Mouse (Mus musculus): ENCODE measurements around the gene Commd3. TPM values are rescaled to one million over a fixed set of nuclear protein-coding genes. Genes with fewer than 3 reads are reported as not detected.

The Commd3 gene
- polyA plus RNA-seq (2012; rRNA removed) = 61.3 and 62.0 TPM in 2 replicates

DNA sequence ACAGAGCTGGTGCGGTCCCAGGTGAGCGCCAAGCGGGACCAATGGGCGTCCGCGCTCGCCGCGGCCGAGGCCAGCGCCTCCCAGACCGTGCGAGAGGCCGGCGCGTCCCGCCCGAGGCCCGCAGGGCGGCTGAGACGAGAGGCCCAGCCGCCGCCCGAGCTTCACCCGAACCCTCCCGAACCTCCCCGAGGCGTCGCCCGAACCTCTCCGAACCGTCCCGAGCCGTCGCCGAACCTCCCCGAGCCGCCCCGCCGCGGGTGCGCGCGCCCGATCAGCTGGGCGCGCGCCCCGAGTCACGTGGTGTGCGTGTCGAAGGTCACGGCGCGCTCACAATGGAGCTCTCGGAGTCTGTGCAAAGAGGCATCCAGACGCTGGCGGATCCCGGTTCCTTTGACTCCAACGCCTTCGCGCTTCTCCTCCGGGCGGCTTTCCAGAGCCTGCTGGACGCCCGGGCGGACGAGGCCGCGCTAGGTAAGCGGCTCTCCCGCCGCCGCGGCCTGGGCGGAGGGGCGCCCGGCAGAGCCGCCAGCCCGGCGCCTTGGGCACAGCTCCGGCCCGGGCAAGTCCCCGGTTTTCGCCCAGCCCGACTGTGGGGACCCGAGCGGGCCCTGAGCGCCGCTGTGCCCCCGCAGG, at the start of gene Commd3:
TSS of gene Commd3 (plus strand) at position 252 of the 633 bp plus-strand sequence.
- DNase-seq (ENCODE audit: low read depth) = no peak

DNA sequence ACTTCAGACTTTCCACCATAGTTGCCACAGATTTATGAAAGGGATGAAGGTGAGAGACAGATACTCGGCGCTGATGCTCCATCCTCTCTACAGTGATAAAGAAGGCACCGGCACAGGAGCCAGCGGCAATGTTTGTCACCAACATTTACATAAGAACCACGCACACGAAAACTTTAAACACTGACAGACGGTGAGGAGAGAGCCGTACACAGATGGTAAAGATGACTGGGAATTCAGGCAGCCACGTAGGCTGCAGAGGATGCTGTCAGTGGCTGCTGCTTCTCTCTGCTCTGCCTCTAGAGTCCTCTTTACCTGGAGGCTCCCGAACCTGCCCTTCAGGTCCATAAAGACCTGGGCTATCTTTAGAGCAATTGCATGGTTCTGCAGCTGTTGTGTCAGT, 49.0 kb upstream of the Commd3 start:
- DNase-seq (ENCODE audit: low read depth) = no peak

DNA sequence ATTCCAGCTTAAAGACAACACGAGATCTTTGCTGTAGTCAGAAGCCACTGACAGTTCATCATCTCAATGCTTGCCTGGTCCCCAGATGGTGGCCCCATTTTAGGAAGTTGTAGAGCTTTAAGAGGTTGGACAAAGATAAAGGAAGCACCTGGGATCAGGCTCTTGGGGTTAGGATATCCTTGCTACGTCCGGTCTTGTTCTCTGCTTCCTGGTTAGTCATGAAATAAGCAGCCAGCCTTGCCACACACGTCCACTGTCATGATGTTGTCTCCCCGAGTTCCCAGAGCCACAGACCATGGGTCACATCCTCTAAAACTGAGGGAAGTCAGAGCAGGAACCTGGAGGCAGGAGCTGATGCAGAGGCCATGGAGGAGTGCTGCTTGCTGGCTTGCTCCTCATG, 41.6 kb upstream of the Commd3 start:
- DNase-seq (ENCODE audit: low read depth) = no peak

DNA sequence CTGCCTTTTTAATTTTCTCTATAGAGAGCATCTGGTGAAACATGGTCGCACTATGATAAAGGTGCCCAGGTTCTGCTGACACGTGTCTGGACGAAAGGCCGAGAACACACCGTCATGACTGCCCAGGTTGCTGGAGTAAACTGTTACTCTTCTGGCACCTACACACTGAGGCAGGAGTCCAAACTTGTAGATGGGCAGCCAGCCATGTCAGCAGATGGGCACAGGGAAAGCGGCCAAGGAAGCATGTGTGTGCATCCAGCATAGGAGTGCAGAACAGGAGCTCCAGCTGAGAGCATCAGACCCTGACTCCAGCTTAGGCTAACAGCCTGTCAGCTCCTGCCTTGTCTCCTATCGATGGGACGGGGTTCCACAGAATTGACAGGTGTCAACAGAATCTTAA, 37.1 kb upstream of the Commd3 start:
- DNase-seq (ENCODE audit: low read depth) = peak; percentile 38

DNA sequence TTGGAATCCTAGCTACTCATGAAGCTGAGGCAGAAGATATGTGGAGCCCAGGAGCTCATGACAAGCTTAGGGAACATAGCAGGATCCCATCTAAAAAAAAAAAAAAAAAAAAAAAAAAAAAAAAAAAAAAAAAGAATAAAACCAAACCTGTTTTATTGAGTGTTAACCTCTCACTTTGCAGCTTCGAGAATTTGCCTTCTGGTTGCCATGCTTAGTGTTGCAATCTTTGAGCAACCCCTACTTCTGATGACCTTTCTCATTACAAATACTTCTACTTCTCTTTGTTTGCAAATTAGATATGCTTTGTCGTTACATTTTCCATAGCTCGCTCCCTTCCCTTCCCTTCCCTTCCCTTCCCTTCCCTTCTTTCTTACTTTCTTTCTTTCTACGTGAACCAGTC, 23.6 kb upstream of the Commd3 start:
- DNase-seq (ENCODE audit: low read depth) = no peak

DNA sequence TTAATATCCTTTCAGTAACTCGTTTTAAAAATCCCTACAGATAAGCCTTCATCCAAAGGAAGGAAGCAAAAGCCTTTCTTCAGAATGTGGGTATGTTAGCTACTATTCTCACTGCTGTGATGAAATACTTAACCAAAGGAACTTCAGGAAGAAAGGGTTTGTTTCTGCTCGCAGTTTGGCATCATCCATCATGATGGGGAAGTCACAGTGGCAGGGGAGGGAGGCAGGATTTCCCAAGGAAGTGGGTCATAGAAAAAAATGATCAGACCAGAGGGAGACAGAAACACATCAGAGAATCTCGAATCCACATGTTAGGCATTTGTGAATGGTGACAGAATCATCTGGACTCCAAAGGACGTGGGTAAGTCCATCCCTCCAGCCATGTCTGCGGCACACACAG, 17.4 kb upstream of the Commd3 start:
- no peak for DNase-seq (ENCODE audit: low read depth)

DNA sequence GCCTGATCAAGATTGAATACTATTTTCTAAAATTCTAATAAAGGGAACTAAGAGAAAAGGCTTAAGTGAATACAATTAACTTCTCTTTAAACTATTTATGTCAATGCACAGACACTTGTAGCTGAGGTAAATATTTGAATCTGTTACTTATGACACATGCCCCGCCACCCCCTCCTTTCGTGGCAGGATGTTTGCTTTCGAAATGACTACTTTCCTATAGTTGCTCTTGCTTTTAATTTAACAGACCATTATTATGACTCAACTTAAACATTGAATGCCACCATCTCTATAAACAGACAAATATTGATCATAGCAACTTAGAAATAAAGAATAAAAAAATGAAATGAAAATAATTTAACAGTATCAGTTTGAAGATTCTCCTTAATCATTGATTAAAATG, 8.2 kb upstream of the Commd3 start:
- no peak for DNase-seq (ENCODE audit: low read depth)

DNA sequence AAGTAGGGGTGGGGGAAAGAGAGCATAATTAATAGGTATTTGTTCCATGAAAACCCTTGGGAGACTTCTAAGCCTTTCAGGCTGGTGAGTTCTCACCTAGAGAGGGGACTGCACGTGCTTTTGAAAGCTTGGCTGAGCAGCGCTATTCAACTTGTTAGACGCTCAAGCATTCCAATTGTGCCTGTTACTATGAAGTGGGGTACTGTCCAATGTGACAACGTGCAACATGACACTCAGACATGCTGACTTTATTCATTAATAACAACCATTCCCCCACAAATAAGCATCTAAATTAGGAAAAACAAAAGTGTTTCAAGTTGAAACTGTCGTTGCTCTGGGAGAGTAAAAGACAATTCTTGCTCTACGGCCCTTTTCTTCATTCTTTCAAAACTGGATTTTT, 1.1 kb upstream of the Commd3 start:
- DNase-seq (ENCODE audit: low read depth) = no peak

DNA sequence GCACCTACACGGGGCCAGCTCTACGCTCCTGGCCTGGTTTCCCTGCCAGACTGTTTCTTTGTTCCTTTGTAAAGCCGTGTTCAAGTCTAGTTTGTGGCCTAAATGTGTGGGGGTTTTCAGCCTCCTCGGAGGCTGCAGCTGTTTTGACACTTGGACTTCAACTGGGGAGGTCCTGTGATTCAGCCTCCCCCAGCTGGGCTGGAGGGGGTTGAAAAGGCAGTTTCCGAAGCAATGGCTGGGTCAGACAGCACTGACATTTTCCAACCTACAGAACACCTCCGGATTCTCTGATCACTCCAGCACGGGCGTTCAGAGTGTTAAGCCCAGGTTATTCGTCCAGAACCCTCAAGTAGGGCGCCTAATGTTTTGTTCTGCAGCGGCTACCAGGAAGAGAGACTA, 581 bp downstream of the Commd3 start:
- DNase-seq (ENCODE audit: low read depth) = no peak

DNA sequence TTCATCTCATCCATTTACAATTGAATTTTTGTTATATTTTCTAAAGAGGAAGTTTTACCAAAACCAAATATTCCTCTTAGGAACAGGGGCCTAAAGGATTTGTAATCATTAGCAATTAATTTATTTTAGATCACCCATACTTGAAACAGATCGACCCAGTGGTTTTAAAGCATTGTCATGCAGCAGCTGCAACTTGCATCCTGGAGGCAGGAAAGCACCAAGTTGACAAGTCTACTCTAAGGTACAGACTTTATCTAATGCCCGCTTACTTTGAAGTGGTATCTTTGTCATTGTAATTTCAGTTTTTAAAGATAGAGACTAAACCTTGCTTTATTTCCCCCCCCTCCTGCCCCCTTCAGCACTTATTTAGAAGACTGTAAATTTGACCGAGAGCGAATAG, 1.6 kb downstream of the Commd3 start:
- no peak for DNase-seq (ENCODE audit: low read depth)

DNA sequence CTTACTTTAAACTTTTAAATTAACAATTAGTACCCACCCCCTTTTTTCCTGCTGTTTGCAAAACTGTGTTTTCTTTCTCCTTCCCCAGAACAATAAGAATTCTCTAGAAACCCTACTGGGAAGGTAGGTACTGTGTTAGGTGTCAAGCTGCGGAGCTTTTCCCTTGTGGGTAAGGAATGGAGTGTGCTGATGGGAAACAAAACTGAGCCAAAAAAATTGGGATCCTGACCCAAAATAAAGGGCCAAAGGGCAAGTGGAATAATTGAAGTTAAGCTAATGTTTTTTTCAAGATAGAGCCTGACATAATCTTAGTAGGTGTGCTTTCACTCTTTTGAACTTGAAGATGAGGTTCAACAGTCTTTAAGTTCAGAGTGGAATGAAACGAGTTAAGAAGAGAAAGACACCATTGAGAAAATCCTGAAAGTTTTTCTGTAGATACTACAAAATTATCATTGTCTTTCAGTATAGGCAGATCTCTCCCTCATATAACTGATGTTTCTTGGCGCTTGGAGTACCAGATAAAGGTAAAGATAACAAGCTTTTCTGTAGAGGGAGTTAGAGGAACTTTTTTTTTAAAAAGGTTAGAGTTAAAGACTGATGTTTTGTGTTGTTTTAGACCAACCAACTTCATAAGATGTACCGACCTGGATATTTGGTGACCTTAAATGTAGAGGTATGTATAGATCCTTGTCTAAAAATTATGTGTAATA, 2.2 kb downstream of the Commd3 start:
- DNase-seq (ENCODE audit: low read depth) = no peak

DNA sequence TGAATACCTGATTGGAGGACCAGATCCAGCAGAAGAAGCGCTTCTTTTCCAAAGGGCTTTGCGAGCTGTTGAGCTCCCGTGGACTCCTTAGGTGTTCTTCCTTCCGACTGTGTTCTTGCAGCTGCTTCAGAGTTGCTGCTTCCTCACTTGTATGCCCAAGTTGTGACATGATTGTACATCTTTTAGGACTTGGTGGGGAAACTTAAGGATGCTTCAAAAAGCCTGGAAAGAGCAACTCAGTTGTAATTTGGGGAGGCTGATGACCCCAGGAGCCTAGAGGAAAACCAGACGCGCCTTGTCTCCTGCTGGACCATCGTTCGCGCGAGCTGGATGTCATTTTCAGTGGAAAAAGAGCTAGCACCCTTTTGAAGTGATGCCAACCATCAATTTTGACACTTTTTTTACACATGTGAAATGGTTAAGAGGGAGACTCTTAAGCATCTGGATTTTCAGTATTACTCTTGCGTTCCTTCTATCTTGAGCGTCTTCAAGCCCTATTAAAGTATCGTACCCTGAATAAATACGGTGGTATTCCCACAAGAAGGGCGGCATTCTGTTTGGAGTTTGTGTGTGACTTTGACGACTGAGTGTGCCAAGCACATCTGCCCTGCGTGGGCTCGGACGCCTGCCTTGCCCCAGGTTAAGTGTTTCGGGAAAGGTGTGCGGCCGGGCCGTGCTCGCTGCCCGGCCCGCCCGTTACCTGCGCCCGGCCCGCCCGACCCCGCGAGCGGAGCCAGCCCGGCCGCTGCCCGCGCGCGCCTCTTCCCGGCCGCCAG, 3.7 kb downstream of the Commd3 start:
- DNase-seq (ENCODE audit: low read depth) = no peak

DNA sequence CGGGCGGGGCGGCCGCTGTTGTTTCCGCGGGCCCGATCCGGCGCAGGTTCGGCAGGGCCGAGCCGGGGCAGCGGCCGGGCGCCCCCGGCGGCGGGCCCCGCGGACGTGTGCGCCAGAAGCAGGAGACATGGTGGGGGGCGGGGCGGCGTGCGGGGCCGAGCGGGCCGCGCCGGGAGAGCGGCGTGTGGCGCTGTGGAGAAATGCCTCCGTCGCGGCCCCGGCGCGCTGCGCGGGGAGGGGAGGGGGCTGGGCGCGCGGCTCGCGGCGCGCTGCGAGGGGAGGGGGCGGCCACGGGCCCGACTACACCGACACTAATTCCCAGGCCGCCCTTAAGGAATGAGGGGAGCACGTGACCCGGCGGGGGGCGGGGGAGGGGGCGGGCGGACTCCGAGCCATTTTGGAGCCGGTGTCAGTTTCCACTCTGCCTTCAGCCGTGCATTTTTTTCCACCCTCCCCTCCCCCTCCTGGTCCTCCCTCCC, 4.3 kb downstream of the Commd3 start:
- DNase-seq (ENCODE audit: low read depth) = no peak

DNA sequence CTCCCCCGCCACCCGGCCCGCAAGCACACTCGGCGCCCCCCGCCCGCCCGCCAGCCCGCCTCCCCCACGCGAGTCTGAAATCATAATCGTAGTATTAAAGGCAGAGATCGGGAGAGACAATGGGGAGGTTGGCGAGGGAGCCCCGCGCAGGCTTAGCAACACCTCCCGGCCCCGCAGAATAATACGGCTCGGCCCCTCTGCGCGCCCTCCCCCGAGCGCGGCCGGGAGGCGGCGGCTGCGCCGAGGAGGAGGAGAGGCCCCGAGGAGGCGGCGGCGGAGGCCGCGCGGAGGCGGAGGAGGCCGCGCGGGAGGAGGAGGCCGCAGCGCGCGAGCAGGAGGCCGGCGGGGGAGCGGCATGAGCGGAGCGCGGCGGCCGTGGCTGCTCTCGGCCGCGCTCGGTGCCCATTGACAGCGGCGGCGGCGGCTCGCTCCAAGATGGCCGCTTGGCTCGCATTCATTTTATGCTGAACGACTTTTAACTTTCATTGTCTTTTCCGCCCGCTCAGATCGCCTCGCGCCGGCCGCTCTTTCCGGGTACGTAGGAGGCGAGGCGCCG, 4.8 kb downstream of the Commd3 start, which contains the start of gene Bmi1:
TSS of gene Bmi1 (plus strand) at position 83 of the 556 bp plus-strand sequence.
- DNase-seq (ENCODE audit: low read depth) = no peak

DNA sequence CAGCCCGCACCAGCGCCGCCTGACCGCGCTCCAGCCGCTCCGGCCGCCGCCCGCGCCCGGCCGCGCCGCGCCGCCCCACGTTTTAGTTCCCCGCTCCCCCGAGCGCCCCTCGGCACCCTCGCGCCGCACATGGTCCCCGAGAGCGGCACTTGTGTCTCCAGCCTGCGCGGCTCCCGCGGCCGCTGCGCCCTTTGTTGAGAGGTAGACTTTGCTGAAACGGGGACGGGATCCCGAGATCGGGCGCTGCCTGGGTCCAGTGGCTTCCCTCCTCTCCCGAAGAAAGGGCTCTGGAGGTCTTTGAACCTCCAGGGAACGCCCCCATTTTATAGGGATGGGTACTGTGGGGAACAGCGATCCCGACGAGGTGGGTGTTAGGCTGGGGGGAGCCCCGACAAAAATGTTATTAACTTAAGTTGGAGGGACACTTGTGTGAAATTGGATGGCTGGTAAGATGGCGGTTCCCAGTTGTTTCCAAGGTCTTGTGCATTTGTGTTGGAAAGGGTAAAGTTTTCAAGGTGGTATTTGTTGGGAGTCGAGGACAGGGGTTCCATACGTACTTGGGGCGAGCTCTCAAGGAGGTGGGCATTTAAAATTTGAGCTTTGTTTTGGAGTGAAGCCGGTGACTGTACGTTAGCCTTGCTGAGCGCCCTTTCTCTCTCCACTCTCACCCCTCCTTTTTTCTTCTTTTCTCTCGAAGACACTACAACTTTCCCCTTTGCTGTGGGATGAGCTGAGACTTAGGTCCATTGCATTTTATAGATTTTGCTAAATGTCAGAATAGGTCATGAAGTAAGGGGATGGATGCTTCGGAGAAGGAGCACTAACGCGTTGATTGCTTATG, 5.7 kb downstream of the Commd3 start:
- DNase-seq (ENCODE audit: low read depth) = no peak

DNA sequence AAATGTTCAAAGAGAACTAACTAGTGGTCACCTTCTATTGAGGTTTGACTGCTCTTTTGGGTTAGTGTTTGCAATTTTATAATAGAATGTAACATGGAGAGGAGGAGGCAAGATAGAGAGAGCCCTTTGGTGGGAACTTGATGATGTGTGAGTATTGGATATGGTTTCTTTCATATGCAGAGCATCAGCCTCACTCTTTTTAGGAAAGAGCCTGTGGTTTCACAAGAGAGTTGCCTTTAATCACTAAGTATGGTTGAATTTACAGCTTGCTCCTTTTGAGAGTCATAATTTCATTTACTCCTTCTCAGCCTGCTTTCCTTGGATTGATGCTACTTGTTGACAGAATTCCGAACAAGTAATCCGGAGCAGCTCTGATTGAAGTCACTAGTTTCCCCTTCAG, 7.5 kb downstream of the Commd3 start:
- DNase-seq (ENCODE audit: low read depth) = no peak

DNA sequence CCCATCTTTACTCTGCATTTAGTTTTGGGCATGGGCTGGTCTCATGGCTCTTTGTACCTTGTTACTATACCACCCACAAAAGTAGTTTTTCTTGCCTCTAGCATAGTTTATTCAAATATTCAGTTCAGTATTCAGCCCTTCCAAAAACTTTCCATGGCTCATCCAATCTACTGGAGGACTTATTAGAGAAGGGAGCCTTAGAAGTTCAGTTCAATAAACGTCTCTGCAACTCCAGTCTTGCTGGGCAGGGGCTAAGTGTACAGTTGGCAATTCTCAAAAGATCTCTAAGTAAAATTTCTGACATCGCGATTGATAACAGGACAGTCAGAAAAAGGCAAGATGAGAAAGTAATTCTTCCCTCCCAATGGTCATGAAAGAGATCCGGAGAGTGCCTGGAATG, 8.3 kb downstream of the Commd3 start:
- DNase-seq (ENCODE audit: low read depth) = no peak

DNA sequence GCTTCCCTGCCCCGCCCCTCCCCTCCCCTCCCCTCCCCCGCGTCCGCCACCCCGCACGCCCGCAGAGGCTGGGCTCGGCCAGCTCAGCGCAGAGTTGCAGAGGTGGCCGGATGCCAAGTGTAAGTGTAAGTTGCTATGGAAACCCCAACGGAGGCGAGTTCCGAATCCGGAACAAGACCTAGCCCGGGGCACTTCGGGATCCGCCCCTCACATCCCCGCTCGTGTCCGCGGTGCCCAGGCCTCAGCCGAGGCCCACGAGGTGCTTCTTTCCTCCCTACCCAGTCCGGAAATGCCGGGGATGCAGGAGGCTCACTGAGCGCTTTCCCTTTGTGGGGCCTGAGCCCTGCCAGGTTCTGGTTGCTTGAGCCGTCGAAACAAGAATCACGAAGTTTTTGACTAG, 8.8 kb downstream of the Commd3 start:
- DNase-seq (ENCODE audit: low read depth) = no peak

DNA sequence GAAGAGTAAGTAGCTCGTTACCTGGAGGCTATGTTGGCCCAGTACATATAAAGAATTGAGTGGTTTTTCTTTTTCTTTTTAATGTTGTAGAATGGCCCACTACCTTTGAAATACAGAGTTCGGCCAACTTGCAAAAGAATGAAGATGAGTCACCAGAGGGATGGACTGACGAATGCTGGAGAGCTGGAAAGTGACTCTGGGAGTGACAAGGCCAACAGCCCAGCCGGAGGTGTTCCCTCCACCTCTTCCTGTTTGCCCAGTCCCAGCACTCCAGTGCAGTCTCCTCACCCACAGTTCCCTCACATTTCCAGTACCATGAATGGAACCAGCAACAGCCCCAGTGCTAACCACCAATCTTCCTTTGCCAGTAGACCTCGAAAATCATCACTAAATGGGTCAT, 11.9 kb downstream of the Commd3 start:
- no peak for DNase-seq (ENCODE audit: low read depth)

DNA sequence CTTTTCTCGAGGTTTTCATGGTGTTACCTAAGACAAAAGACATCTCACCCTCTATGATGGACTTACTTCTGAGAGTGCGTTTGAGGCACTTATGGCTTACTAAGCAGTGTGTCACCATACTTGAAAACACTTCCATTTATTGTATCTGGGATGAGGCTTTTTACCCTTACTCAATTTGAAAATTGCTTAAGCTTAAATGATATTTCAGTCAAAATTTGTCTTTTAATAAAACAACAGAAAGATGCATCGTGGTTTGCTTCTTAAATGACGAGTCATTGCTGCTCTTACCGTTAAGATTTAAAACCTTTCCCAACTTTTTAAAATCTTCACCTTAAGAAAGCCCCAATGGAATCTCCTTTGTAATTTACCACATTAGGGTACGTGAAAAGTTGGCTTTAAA, 14.2 kb downstream of the Commd3 start:
- no peak for DNase-seq (ENCODE audit: low read depth)

DNA sequence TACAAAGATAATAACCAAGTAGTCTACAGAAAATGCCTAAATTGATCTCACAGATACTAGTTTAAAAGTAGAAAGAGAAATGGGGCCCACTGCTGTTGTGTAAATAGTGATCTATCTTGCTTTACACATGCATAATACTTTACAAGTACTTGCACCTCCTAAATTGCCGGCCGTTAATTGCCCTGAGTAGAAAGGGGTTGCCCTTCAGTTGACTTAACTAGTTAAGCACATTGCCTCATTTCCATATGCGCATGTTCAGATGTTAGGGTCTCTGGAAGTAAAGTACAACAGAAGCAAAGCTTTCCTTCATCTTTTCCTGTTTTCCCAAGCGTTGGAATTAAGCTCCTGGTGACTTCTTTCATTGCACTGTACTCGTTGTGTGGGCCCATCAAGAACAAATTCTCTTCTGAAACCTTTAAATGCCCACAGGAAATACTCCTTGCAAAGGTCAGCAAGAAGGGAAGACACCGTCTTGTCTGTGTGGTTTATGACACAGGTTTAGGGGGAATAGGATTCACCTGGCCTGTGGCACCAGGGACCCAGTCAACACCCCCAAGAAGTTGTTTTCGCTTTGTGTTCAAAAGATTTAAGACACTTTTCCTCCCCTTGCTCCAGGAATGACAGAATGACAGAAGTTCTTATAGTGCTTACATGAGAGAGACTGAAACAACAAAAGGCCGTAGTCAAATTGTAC, 14.8 kb downstream of the Commd3 start:
- DNase-seq (ENCODE audit: low read depth) = no peak

Measured in gonadal fat pad, adult 2 months (tissue).